Mouse (Mus musculus) erythroblast, embryonic 14.5 days (primary cell): Measurements from ENCODE around the gene Dnah3. TPM values are rescaled to one million over a fixed set of nuclear protein-coding genes. Genes with fewer than 3 reads are reported as not detected.

Experiments
- H3K27me3 ChIP-seq: 2 replicates; pipeline ENCODE4 v1.6.1; 2012; ENCODE audit warnings: inconsistent platforms; ENCODE audit not compliant: control insufficient read depth
- H3K36me3 ChIP-seq: 2 replicates; pipeline ENCODE4 v1.6.1; 2012; ENCODE audit warnings: mild to moderate bottlenecking, inconsistent platforms; ENCODE audit not compliant: control insufficient read depth
- H3K4me1 ChIP-seq: 2 replicates; pipeline ENCODE4 v1.6.1; 2012; ENCODE audit warnings: inconsistent platforms; ENCODE audit not compliant: control insufficient read depth
- H3K4me3 ChIP-seq: replicated peaks from 2 replicates; pipeline ENCODE3; 2012; ENCODE audit warnings: moderate library complexity, mild to moderate bottlenecking, inconsistent platforms
- H3K9me3 ChIP-seq: 2 replicates; pipeline ENCODE4 v1.6.1; 2012; ENCODE audit warnings: low read length, inconsistent platforms, mixed read lengths; ENCODE audit not compliant: control insufficient read depth
- GATA1 ChIP-seq: IDR thresholded peaks from 2 replicates; pipeline ENCODE4 v1.6.1; 2012; ENCODE audit warnings: low read length, inconsistent platforms, mixed read lengths
- TAL1 ChIP-seq: IDR thresholded peaks from 3 replicates; pipeline ENCODE4 v1.6.1; 2012; ENCODE audit warnings: low read length, inconsistent platforms, mixed read lengths
- polyA plus RNA-seq: library from polyadenylated mRNA; stranded (reverse); fragments of >175 nt; gene quantifications from 2 replicates; pipeline ENCODE4 v1.2.3, GENCODE M21; 2012

Dnah3 gene
- polyA plus RNA-seq, 1 experiment: 0.02 TPM

GRCm38 (mm10) chr7:119937036-119937435, 158.0 kb downstream of the Dnah3 start:
- Histone ChIP-seq H3K36me3 (no peaks in the 10 kb centered on the region), H3K4me1 (no peaks in the 10 kb centered on the region), H3K9me3 (no peaks in the 10 kb centered on the region), H3K4me3 (no peak overlapping the region), H3K27me3 (no peaks in the 10 kb centered on the region)
- TF ChIP-seq TAL1 (no peak), GATA1 (no peak)

GRCm38 (mm10) chr7:119936321-119936720, 158.8 kb downstream of the Dnah3 start:
- no peaks in the 10 kb centered on the region for H3K9me3 ChIP-seq
- H3K27me3 ChIP-seq: no peaks in the 10 kb centered on the region
- no peak for TF ChIP-seq GATA1
- H3K4me3 ChIP-seq: no peak overlapping the region
- H3K4me1 ChIP-seq: no peaks in the 10 kb centered on the region
- no peaks in the 10 kb centered on the region for H3K36me3 ChIP-seq

- Histone ChIP-seq H3K4me1 (no peaks in the 10 kb centered on the region), H3K4me3 (no peak overlapping the region), H3K9me3 (no peaks in the 10 kb centered on the region), H3K36me3 (no peaks in the 10 kb centered on the region), H3K27me3 (no peaks in the 10 kb centered on the region)
- no peak for TF ChIP-seq TAL1
- TF ChIP-seq GATA1: no peak
Observed at GRCm38 (mm10) chr7:119928783-119929440, 166.2 kb downstream of the Dnah3 start.

- no peak for TF ChIP-seq TAL1
- TF ChIP-seq GATA1: no peak
- Histone ChIP-seq H3K36me3 (no peaks in the 10 kb centered on the region), H3K27me3 (no peaks in the 10 kb centered on the region), H3K9me3 (no peaks in the 10 kb centered on the region), H3K4me3 (no peak overlapping the region), H3K4me1 (no peaks in the 10 kb centered on the region)
Observed at GRCm38 (mm10) chr7:119921054-119921453, 174.0 kb downstream of the Dnah3 start.

- Histone ChIP-seq H3K9me3 (no peaks in the 10 kb centered on the region), H3K4me3 (no peak overlapping the region), H3K27me3 (no peaks in the 10 kb centered on the region)
Observed at GRCm38 (mm10) chr7:119920457-119920856, 174.6 kb downstream of the Dnah3 start.

GRCm38 (mm10) chr7:119911727-119912126, 183.4 kb downstream of the Dnah3 start:
- no peaks in the 10 kb centered on the region for H3K9me3 ChIP-seq
- H3K27me3 ChIP-seq: no peaks in the 10 kb centered on the region
- no peaks in the 10 kb centered on the region for H3K4me1 ChIP-seq
- H3K4me3 ChIP-seq: no peak overlapping the region
- no peaks in the 10 kb centered on the region for H3K36me3 ChIP-seq
- TF ChIP-seq GATA1: no peak
- TF ChIP-seq TAL1: no peak

More at GRCm38 (mm10) chr7:119920457-119920856, 174.6 kb downstream of the Dnah3 start:
- no peaks in the 10 kb centered on the region for H3K4me1 ChIP-seq
- TF ChIP-seq TAL1 (no peak), GATA1 (no peak)
- no peaks in the 10 kb centered on the region for H3K36me3 ChIP-seq

GRCm38 (mm10) chr7:119906523-119907215, 188.4 kb downstream of the Dnah3 start:
- TF ChIP-seq GATA1: no peak
- no peak for TF ChIP-seq TAL1

GRCm38 (mm10) chr7:119899386-119900057, 195.6 kb downstream of the Dnah3 start:
- Histone ChIP-seq H3K36me3 (no peaks in the 10 kb centered on the region), H3K27me3 (no peaks in the 10 kb centered on the region), H3K4me3 (no peak overlapping the region), H3K4me1 (peaks cover 29% of the 10 kb centered on the region), H3K9me3 (no peaks in the 10 kb centered on the region)
- TF ChIP-seq GATA1: no peak
- no peak for TF ChIP-seq TAL1

More at GRCm38 (mm10) chr7:119906523-119907215, 188.4 kb downstream of the Dnah3 start:
- Histone ChIP-seq H3K27me3 (no peaks in the 10 kb centered on the region), H3K36me3 (no peaks in the 10 kb centered on the region), H3K4me1 (no peaks in the 10 kb centered on the region), H3K4me3 (no peak overlapping the region), H3K9me3 (no peaks in the 10 kb centered on the region)

- no peaks in the 10 kb centered on the region for H3K27me3 ChIP-seq
- no peak overlapping the region for H3K4me3 ChIP-seq
- no peak for TF ChIP-seq GATA1
- no peaks in the 10 kb centered on the region for H3K9me3 ChIP-seq
- no peaks in the 10 kb centered on the region for H3K36me3 ChIP-seq
- peaks cover 32% of the 10 kb centered on the region for H3K4me1 ChIP-seq
Observed at GRCm38 (mm10) chr7:119898247-119898856, 196.7 kb downstream of the Dnah3 start.
